Mouse (Mus musculus) liver, embryonic 14.5 days (tissue): Measurements from ENCODE around the gene Tex26.

ENCODE experiments used
- CTCF ChIP-seq: IDR thresholded peaks from 2 replicates; pipeline ENCODE4 v1.5.1; 2016; ENCODE audit warnings: antibody characterized with exemption, low read depth, control low read depth
- EP300 ChIP-seq: IDR thresholded peaks from 2 replicates; pipeline ENCODE4 v1.6.1; 2016; ENCODE audit warnings: antibody characterized with exemption, low read depth

GRCm38 (mm10) chr5:149488360-149489021 lies 49.0 kb downstream of the Tex26 start:
- TF ChIP-seq CTCF, result no peak
- TF ChIP-seq EP300, result no peak
